Mouse (Mus musculus): ENCODE results near the gene Armc5.
A peak's percentile ranks its signal among the peaks of the same experiment; 100 is the strongest.

Gene Armc5

DNA sequence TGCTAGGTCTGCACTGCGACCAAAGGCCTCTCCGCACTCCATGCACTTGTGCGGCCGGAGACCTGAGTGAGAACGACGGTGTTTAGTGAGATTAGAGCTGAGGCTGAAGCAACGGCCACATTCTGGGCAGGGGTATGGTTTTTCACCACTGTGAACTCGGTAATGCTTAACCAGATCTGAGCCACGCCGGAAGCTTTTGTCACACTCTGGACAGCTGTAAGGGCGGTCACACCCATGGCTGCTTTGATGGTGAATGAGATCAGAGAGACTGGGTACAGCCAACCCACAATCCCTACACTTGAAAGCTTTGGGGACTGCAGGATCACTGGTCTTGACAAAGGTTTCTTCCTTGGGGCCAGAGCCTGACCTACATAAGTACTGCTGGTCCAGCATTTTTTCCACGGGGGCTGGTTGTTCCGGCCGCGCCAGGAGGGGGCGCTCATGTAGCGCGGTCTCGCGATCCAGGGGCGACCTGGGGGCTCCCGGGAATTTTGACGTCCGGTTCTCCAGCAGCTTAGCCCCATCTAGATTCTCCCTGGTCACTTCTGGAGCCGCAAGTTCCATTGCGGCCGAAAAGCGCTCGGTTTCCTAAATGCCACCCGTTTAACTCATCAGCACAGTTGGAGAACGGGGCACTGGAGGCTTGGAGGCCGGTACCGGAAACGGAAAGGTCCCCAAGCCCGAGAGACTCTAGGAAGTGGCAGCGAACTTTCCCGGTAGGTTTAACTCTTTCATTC is at the start of gene Armc5:
Armc5 (plus strand) TSS at position 487 of the 737 bp plus-strand sequence.
- DNase-seq (ENCODE audit: low spot score), result peak; percentile 92

DNA sequence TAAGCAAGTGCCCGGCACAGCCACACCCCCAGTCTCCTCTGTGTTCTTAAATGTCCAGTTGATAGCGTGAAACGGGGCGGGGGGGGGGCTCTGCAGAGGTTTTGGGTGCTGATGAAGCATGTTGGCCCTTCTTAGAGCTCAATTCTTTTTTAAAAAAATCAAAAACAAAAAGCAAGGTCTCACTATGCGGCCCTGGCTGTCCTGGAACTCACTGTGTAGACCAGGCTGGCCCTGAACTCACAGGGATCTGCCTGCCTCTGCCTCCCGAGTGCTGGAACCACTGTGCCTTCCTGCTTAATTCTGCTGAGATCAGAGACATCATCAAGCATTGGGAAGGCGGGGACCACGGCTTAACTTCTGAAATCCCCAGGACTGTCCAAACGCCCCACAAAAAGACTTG is 35.5 kb upstream of the Armc5 start:
- no peak for DNase-seq (ENCODE audit: low spot score)

DNA sequence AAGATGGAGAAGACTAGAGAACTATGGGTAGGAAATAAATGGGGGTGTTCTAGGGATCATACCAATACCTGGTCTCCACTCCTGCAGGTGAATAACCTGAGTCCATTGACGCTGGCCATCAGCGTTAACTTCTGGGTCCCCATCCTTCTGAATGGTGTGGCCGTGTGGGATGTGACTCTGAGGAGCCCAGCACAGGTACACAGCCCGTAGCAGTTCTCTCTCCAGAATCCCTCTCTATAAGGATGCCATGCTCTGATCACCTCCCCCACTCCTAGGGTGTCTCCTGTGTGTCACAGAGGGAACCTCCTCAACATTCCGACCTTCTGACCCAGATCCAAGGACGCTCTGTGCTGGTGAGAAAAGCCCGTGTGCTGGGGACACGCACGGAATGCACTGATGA is 34.1 kb upstream of the Armc5 start:
- DNase-seq (ENCODE audit: low spot score), result no peak

DNA sequence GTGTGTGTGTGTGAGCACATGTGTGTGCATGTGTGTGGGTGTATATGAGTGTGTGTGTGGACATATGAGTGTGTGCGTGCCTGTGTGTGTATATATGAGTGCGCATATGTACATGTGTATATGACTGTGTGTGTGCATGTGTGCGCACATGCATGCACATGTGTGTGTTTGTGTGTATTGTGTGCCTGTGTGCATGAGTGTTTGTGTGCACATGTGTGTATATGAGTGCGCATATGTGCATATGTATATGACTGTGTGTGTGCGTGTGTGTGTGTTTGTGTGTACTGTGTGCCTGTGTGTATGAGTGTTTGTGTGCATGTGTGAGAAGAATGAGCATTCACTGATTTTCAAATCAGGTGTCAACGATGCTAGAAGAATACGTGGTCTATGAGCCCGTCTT is 33.0 kb upstream of the Armc5 start:
- no peak for DNase-seq (ENCODE audit: low spot score)

DNA sequence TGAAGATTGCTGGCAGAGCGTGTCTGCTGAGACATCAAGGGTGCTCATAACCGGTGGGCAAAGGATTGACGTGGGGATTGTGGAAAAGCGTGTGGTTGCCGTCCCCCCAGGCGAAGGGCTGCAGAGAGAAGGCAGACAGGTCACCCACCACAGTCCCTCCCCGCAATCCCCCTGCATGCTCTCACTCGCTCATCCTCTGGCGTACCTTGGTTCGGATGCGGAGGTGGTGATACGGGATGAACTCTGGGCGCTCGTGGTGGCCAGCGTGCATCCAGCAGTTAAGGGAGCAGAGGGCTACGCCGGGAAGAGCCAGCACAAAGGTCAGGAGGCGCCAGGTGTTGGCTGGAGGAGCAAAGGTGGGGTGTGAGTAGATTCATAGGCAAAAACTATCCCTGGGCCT is 31.4 kb upstream of the Armc5 start:
- DNase-seq (ENCODE audit: low spot score), result no peak

DNA sequence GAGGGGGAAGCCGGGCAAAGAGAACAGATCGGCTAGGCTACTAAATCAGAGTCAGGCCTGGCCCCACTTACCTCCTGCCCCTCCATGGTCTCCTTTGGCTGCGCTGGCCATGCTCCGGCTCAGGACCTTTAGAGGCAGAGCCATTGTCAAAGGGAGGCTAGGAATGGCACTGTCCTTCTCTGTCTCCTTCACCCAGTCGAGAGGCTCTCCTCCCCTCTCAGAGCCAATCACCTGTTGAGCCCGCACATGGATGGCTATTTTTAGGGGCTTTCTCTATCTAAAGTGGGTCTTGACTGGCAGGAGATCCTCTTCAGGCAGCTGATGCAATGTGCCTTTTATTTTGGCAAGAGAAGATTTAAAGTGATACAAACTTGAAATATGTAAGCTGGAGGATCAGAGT is 31.0 kb upstream of the Armc5 start, which contains the start of gene Cox6a2:
Cox6a2 (minus strand) TSS at position 236 of the 400 bp plus-strand sequence.
- no peak for DNase-seq (ENCODE audit: low spot score)

DNA sequence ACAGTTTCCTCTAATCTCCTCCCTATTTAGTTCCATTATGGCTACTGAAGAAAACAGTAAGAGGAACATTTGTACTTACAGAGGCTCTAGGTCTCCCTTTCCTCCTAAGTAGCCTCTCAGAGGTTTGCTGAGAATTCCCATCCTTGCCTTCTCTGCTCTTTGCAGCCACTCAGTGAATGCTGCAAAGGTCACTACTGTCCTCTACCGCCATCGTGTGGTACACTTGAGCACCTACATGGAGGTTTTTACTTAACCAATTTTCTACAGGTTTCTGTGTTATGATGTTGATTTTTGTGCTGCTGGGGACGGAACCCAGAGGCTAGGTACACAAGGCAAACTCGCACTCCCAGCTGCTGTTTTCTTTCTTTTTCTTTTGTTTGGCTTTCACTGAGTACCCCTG is 29.0 kb upstream of the Armc5 start:
- DNase-seq (ENCODE audit: low spot score), result peak; percentile 81

DNA sequence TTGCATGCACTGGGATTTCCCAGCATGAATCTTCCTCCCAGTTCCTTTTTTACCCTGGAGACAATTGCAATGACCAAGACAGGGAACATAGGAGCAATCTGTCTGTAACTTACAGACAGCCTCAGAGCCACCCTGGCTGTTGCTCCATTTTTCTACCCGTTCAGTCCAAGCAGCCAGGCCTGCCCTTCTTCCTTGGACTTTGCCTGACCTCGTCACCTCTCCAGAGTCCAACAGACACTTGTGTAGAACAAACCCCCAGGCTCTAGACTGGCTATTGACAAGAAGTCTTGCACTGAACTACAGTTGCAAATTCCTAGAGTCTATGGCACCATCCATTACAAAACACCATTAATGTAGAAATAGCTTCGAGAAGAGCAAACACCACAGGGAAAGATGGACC is 27.3 kb upstream of the Armc5 start:
- no peak for DNase-seq (ENCODE audit: low spot score)

DNA sequence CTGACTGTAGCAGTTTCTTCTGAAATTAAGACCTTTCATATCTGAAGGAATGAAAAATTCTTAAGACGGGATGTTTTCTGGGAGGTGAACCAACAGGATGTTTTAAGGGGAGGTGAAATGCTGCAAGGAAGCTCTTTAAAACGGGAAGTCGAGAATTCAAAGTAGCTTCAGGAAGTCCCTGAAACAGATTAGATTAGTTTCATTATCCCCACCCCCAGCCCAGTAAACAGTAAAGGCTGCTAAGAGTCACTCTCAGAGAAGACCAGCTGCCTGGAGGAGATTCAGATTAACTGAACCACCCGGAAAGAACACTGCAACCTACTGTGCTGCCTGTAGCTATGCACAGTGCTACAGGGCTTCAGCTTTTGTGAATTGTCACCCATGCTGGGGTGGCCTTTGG is 17.2 kb upstream of the Armc5 start:
- DNase-seq (ENCODE audit: low spot score), result no peak

DNA sequence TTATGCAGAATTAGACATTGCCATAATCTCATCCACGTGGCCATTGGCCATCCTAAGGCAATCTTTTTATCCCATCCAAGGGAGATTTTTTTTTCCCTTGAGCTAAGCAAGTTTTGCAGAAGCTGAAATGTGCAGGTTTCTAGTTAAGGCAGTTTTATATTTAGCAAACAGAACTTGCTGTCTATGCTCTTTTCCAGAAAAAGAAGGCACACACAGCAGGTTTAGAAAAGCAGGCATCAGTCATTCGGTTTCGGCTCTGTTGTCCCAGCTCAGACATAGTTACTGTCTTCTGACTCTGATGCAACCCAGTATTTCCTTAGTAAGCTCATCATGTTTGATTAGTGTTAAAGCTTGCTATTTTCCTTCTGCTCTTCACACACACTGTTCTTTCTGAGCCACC is 16.2 kb upstream of the Armc5 start:
- no peak for DNase-seq (ENCODE audit: low spot score)

DNA sequence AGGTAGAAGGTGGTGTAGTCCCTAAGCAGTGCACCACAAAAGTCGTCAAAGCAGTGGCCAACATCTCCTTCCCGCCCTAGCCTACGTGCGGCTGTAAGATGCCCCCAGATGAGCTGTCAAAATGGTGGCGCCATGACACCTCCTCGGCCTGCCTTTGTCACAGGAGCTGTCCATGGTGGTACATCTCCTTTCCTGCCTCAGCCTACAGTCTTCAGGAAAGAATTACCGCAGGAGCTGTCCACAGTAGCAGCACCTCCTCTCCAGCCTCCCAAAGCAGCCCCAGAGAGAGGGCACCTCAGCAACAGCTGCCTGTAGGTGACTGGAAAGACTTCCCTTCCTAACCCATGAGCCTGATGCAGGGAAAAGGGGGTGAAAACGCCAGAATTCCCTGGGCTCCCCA is 5.4 kb upstream of the Armc5 start:
- no peak for DNase-seq (ENCODE audit: low spot score)

DNA sequence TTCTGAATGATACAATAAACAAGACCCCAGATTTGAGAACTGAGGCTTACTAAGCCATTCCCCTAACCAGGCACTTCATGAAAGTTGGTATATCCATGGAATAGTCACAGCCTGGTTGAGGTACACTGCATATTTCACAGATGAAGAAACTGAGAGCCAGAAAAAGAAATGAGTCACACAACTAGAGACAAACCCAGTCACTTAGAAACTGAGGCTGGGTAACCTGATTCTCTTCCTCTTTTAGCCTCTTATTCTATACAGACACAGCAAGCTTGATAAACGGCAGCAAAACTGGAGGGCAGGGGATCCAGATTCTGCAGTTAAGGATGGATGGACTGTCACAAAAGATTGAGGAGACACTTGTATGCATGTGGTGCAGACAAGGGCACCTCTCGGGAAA is 2.3 kb upstream of the Armc5 start:
- DNase-seq (ENCODE audit: low spot score), result no peak

DNA sequence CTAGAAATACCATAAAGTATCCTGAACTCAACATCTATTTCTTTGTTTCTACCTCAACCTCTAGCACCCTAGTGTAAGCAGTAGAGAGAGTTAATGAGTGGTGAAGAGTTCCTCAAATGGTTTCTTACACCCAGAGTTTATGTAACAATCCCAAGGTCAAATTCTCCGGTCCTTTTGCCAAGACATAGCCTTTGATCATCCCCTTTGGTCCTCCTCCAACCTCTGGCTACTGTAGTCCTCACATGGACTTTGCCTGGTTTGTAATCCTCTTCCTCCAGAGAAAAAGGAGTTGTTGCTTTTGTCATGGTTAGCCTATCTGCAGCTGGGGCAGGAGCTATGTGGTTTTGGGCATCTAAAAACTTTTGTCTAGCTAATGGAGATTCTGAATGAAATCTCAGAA is 1.7 kb upstream of the Armc5 start:
- DNase-seq (ENCODE audit: low spot score), result no peak

DNA sequence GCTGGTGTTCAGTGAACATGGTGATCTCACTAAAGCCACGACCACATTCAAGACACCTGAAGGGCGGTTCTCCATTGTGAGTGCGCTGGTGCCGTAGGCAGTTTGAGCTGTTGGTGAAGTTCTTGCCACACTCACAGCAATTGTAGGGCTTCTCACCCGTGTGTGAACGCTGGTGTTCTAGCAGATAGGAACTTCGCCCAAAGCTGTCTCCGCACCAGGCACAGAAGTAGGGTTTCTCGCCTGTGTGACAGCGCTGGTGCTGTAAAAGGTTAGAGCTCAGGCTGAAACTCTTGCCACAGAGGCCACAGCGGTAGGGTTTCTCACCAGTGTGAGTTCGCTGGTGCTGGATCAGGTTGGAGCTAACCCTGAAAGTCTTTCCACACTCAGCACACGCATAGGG is 716 bp upstream of the Armc5 start:
- peak; percentile 45 for DNase-seq (ENCODE audit: low spot score)

DNA sequence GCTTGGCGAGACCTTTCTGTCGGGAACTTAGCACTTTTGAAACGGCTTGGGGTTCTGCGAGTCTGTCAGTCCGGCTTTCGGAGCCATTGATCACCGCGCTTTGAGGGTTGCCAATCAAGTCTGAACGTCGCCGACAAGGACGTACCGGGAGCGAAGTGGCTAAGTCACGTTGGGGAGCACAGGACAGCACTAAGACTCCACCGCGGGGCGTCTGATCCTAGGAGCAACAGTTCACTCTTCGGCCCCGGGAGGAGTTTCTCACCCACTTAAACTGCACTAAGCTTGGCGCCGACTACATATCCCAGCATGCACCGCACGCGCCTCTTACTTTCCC is 418 bp downstream of the Armc5 start:
- DNase-seq (ENCODE audit: low spot score), result no peak

DNA sequence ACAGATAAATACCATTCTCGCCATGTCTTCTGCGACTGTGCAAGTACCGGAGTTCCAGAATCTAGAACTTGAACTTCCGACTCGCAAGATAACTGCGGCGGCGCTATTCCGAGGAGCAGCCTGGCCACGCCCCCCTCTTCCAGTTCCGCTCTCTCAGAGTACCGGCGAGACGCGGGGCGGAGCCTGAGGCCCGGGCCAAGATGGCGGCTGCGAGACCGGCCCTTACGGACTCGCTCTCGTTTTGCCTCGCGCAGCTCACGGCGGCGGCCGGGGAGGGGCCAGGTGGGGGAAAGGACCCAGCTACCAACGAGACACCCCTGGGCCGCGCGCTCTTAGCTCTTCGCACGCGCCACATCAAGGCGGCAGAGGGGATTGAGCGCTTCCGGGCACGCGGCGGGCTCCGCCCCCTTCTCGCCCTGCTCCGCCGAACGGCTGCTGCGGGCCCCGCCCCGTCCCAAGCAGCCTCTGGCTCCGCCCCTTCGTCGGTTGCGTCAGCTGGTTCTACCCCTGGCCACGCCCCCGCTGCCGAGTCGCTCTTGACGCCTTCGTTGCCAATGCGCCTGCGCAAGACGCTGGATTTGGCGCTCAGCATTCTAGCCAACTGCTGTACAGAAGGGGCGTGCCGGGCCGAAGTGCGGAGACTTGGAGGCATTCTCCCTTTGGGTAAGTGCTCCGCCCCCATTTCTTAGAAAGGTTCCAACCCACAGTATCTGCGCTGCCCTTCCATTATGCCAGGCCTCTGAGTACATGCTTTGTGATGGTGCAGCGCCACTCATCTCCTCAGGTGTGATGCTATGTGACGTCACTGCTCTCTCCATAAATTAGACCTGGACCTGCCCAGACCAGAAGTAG is 1.0 kb downstream of the Armc5 start, which contains the start of gene 9130023H24Rik:
9130023H24Rik (minus strand) TSS at position 105 of the 852 bp plus-strand sequence.
- peak; percentile 100 for DNase-seq (ENCODE audit: low spot score)

DNA sequence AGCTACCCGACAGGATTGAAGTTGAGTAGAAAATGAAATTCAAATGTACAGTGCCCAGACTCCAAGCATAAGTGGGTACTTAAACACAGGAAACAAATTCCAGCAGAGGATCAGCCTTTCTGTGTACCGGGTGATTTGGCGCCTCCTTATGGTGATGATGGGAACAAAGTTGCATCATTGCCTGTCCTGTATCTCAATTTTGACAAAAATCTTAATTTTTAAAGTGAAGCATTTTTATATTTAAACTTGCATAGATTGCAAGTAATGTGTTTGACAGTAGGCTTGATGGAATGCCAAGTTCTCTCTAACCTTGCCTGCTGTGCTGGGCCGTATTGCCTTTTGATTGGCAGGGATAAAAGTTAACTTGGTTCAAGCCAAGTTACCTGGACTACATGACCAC is 1.8 kb downstream of the Armc5 start:
- DNase-seq (ENCODE audit: low spot score), result peak; percentile 66

DNA sequence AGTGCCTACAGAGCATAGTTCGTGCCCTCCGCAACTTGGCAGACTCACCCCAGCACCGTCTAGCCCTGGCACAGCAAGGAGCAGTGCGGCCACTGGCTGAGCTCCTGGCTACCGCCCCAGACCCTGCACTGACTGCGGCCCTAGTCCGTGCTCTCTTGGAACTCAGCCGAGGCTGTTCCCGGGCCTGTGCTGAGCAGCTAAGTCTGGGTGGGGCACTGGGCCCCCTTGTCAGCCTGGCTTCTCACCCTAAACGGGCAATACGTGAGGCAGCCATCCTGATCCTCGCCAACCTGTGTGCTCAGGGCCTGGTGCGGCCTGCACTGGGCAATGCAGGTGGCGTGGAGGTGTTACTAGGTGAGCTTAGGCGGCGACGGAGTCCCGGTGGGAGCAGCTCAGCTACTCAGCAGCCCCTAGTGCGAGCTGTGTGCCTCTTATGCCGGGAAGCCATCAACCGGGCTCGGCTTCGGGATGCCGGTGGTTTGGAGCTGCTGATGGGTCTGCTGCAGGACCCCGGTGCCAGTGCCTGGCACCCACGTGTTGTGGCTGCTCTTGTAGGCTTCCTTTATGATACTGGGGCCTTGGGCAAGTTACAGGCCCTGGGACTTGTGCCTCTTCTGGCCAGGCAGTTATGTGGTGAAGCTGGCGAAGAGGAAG is 3.1 kb downstream of the Armc5 start:
- no peak for DNase-seq (ENCODE audit: low spot score)

DNA sequence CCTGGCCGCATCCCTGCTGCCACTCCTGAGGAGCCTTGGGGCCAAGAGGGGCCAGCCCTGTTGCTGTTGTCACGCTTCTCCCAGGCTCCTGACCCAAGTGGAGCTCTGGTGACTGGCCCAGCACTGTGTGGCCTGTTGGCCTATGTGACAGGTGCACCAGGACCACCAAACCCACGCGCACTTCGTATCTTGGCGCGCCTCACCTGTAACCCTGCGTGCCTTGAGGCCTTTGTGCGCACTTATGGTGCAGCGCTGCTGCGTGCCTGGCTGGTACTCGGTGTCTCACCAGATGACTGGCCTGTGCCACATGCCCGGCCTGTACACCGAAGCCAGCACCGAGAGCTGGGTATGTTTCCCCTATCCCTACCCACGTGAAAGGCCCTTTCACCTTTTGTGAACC is 5.2 kb downstream of the Armc5 start:
- no peak for DNase-seq (ENCODE audit: low spot score)

DNA sequence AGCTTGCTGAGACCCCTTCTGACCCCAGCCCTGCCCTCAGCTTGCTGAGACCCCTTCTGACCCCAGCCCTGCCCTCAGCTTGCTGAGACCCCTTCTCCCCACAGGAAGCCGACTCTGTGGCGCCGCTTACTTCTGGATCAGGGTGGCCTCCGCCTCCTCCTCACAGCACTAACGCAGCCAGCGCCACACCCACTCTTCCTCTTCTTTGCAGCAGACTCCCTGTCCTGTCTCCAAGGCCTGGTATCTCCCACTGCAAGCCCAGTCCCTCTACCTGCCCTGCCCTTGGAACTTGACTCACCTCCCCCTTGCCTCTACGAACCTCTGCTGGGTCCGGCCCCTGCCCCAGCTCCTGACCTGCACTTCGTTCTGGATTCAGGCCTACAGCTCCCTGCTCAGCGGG is 6.8 kb downstream of the Armc5 start:
- no peak for DNase-seq (ENCODE audit: low spot score)

DNA sequence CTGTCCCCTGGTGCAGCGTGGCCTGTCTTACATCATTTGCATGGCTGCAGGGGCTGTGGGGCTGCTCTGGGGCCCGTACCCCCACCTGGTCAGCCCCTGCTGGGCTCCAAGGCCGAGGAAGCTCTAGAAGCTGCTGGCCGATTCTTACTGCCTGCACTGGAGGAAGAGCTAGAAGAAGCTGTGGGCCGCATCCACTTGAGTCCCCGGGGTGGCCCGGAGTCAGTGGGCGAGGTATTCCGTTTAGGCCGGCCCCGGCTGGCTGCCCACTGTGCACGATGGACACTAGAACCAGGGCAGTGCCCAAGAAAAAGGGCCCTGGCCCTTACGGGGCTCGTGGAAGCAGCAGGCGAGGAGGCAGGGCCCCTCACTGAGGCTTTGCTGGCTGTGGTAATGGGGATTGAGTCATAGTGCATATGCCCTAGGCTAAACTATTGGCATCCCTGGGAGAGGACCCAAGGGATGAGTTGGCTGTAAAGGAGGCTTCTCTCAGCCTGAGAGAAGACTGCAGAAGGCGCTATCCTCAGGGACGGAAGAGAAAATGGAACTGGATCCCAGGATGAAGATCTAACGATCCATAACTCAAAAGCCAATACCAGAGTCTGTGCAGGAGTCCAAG is 7.4 kb downstream of the Armc5 start:
- DNase-seq (ENCODE audit: low spot score), result no peak

DNA sequence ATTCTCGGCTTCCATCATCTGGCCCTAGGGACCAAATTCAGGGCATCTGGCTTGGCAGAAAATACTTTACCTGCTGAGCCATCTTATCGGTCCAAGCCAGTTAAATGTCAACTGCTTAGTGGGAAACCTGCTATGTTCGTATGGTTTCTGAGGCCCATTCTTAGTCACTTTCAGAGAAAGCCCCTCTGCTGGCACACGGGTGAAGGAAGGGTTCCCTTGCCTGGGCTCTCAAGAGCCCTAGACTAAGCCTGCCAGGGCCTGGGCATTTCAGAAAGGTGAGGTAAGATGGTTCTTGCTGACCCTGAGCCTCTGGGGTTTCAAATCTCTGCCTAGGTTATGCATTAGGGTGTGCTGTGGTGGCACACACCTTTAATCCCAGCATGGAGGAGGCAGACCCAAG is 8.4 kb downstream of the Armc5 start:
- no peak for DNase-seq (ENCODE audit: low spot score)
